Mouse (Mus musculus) E14TG2a.4 (cell line): ENCODE data around the gene Polh.

Experiments used
- CTCF ChIP-seq: conservative IDR thresholded peaks from 2 replicates; pipeline ENCODE4 v1.5.1; 2014; ENCODE audit warnings: low read length
- NANOG ChIP-seq: IDR thresholded peaks from 2 replicates; pipeline ENCODE4 v1.6.1; 2014; ENCODE audit warnings: borderline replicate concordance, low read length, mixed read lengths
- POU5F1 ChIP-seq: IDR thresholded peaks from 2 replicates; pipeline ENCODE4 v1.6.1; 2014; ENCODE audit warnings: low read length, borderline replicate concordance

DNA sequence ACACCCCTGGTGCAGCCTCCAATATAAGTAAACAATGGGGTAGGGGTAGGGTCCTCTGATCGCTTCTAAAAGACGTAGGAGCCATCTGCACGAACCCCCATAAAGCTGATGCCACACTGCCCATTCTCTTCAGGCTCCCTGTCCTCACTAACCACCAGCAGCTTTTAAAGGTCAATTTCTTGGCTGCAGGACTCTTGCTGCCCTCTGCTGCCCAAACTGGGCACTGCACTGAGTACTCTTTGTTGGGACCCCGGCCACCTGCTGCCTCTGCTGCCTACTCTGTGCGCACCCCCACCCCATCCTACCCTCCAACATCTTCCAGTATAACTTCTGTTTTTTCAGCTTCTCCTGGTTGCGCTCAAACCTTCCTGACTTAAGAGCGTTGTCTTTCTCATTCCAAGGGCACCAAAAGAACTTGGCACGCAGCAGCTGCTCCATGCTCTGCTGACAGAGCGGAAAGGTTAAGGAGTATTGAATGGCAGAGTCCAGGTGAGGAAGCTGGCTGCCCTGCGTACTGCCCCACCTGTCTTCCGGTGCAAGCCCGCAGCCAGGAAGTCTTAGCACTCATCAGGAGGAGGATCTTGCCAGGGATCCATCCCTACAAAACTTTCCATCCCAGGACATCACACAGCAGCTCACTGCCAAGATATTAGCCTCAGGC, 70.3 kb downstream of the Polh start:
- TF ChIP-seq CTCF (peak; percentile 85), NANOG (no peak), POU5F1 (no peak)
